Mouse (Mus musculus) lung, postnatal 0 days (tissue): ENCODE results near the gene Gm20390. TPM values are rescaled to one million over a fixed set of nuclear protein-coding genes. Genes with fewer than 3 reads are reported as not detected.

Experiments used
- ATAC-seq: fragments of 200-750 bp; cut with Nextera tagmentation; 2 replicates; pipeline ENCODE4 v1.8.0; 2017; ENCODE audit warnings: moderate library complexity
- DNase-seq: peaks from one replicate; pipeline ENCODE4 v3.0.0-alpha.2; 2016; ENCODE audit warnings: low spot score
- H3K27ac ChIP-seq: fragments of 300-500 bp; sonication (generic); 2 replicates; pipeline ENCODE4 v1.5.1; 2014; ENCODE audit warnings: antibody characterized with exemption, mild to moderate bottlenecking, low read length, mixed read lengths
- H3K27me3 ChIP-seq: fragments of 300-500 bp; sonication (generic); replicated peaks from 2 replicates; pipeline ENCODE4 v1.6.1; 2014; ENCODE audit warnings: low read length, mixed read lengths; ENCODE audit not compliant: insufficient read depth
- H3K36me3 ChIP-seq: fragments of 300-500 bp; sonication (generic); 2 replicates; pipeline ENCODE4 v1.6.1; 2014; ENCODE audit warnings: low read length, mixed read lengths; ENCODE audit not compliant: insufficient read depth
- H3K4me1 ChIP-seq: fragments of 300-500 bp; sonication (generic); 2 replicates; pipeline ENCODE4 v1.6.1; 2014; ENCODE audit warnings: antibody characterized with exemption, low read depth, low read length, mixed read lengths; ENCODE audit not compliant: insufficient read depth
- H3K4me2 ChIP-seq: fragments of 300-500 bp; sonication (generic); replicated peaks from 2 replicates; pipeline ENCODE4 v1.6.1; 2014; ENCODE audit warnings: low read depth, mild to moderate bottlenecking, low read length, moderate library complexity, mixed read lengths
- H3K4me3 ChIP-seq: fragments of 300-500 bp; sonication (generic); 2 replicates; pipeline ENCODE4 v1.5.1; 2014; ENCODE audit warnings: low read depth, low read length
- H3K9ac ChIP-seq: fragments of 300-500 bp; sonication (generic); replicated peaks from 2 replicates; pipeline ENCODE4 v1.6.1; 2014; ENCODE audit warnings: low read depth, mild to moderate bottlenecking
- H3K9me3 ChIP-seq: fragments of 300-500 bp; sonication (generic); 2 replicates; pipeline ENCODE4 v1.6.1; 2016; ENCODE audit warnings: low read length, mixed read lengths
- CTCF ChIP-seq: IDR thresholded peaks from 2 replicates; pipeline ENCODE4 v1.5.1; 2016; ENCODE audit warnings: antibody characterized with exemption, mild to moderate bottlenecking
- EP300 ChIP-seq: IDR thresholded peaks from 2 replicates; pipeline ENCODE4 v1.6.1; 2016; ENCODE audit warnings: antibody characterized with exemption, mild to moderate bottlenecking, control low read depth
- WGBS: fragments of 180-500 bp; shearing (Covaris S2); extraction: QIAGEN DNeasy Blood & Tissue Kit; methylation state at CpG from one replicate; pipeline ENCODE4 v1.1.7; 2014; 5-methylcytosine and 5-hydroxymethylcytosine counted together
- polyA plus RNA-seq: library from polyadenylated mRNA; unstranded; fragments of >200 nt; fragmentation: Nextera tagmentation; extraction: Ambion mirVana; gene quantifications from 2 replicates; pipeline ENCODE4 v1.2.1, GENCODE M21; 2015

Gm20390 gene
- polyA plus RNA-seq, 1 experiment from 2014 or later = 120 TPM

DNA sequence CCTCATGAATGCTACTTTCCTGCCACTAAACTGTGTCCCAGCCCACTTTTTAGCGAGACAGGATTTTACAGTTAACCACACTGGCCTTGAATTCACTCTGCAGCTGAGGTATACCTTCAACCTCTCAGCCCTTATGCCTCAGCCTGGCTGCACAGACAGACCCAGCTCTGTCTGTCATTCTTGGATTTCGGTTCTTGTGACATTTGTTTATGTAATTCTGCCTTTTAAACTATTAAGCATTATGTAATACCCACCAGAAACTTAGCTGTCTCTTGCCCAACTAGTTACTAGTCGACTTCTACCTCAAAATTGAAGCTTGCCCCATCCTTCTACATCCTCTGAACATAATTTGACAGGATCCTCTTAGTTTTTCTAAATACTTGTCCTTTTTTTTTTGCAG, 60.3 kb downstream of the Gm20390 start:
- Histone ChIP-seq H3K27me3 (no peaks in the 10 kb centered on the region), H3K4me2 (no peak overlapping the region), H3K4me3 (no peak overlapping the region), H3K9me3 (no peaks in the 10 kb centered on the region), H3K9ac (no peak overlapping the region), H3K36me3 (peaks cover 13% of the 10 kb centered on the region; the same call in 1 of the 2 replicates), H3K4me1 (no peaks in the 10 kb centered on the region), H3K27ac (no peak overlapping the region)
- DNase-seq (no peak), ATAC-seq (no peak)
- no peak for TF ChIP-seq CTCF
- TF ChIP-seq EP300 = no peak
- WGBS = 73% methylated on average over 3 of the region's 3 CpGs

DNA sequence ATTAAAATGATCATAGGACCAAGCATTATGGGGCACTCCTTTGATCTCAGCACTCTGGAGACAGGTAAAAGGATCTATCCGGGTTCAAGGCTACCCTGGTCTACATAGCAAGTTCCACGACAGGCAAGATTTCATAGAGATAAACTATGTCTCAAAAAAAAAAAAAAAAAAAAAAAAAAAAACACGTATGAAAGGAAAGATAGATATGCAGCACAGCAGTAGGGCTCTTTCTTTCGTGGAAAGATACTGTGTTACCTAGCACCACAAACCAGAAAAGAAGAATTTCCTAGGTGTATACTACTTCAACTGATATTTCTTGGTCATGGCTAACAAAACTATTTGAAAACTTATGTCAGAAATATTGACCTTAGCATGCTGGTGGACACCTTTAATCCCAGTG, 61.3 kb downstream of the Gm20390 start:
- Histone ChIP-seq H3K4me3 (no peak overlapping the region), H3K27ac (no peak overlapping the region), H3K36me3 (peaks cover 13% of the 10 kb centered on the region; the same call in 1 of the 2 replicates), H3K4me1 (no peaks in the 10 kb centered on the region), H3K27me3 (no peaks in the 10 kb centered on the region), H3K4me2 (no peak overlapping the region), H3K9me3 (no peaks in the 10 kb centered on the region), H3K9ac (no peak overlapping the region)
- 78% methylated on average over 4 of the region's 4 CpGs for WGBS
- no peak for DNase-seq
- ATAC-seq = no peak
- TF ChIP-seq EP300 (no peak), CTCF (no peak)

Other genes starting within 250 kb of the Gm20390 start
- gene Utp18, start 82.5 kb downstream of the Gm20390 start, polyA plus RNA-seq = 10.4 and 12.1 TPM in 2 replicates
- 11.1 and 12.4 TPM in 2 replicates for gene Mbtd1, start 82.4 kb downstream of the Gm20390 start, polyA plus RNA-seq
- gene Nme2, start 12.0 kb downstream of the Gm20390 start, polyA plus RNA-seq = 246 and 280 TPM in 2 replicates
- 35.2 and 42.4 TPM in 2 replicates for gene Nme1, start 228 bp upstream of the Gm20390 start, polyA plus RNA-seq
- 77.9 and 87.4 TPM in 2 replicates for gene Spag9, start 27.8 kb upstream of the Gm20390 start, polyA plus RNA-seq
- 43.9 and 46.0 TPM in 2 replicates for gene Tob1, start 243.2 kb upstream of the Gm20390 start, polyA plus RNA-seq